Mouse (Mus musculus) lung, postnatal 0 days (tissue): ENCODE data around the gene Muc1. TPM values are rescaled to one million over a fixed set of nuclear protein-coding genes. Genes with fewer than 3 reads are reported as not detected.

Experiments used
- ATAC-seq: fragments of 200-750 bp; cut with Nextera tagmentation; 2 replicates; pipeline ENCODE4 v1.8.0; 2017; ENCODE audit warnings: moderate library complexity
- DNase-seq: peaks from one replicate; pipeline ENCODE4 v3.0.0-alpha.2; 2016; ENCODE audit warnings: low spot score
- H3K27ac ChIP-seq: fragments of 300-500 bp; sonication (generic); 2 replicates; pipeline ENCODE4 v1.5.1; 2014; ENCODE audit warnings: antibody characterized with exemption, mild to moderate bottlenecking, low read length, mixed read lengths
- H3K27me3 ChIP-seq: fragments of 300-500 bp; sonication (generic); replicated peaks from 2 replicates; pipeline ENCODE4 v1.6.1; 2014; ENCODE audit warnings: low read length, mixed read lengths; ENCODE audit not compliant: insufficient read depth
- H3K36me3 ChIP-seq: fragments of 300-500 bp; sonication (generic); 2 replicates; pipeline ENCODE4 v1.6.1; 2014; ENCODE audit warnings: low read length, mixed read lengths; ENCODE audit not compliant: insufficient read depth
- H3K4me1 ChIP-seq: fragments of 300-500 bp; sonication (generic); 2 replicates; pipeline ENCODE4 v1.6.1; 2014; ENCODE audit warnings: antibody characterized with exemption, low read depth, low read length, mixed read lengths; ENCODE audit not compliant: insufficient read depth
- H3K4me2 ChIP-seq: fragments of 300-500 bp; sonication (generic); replicated peaks from 2 replicates; pipeline ENCODE4 v1.6.1; 2014; ENCODE audit warnings: low read depth, mild to moderate bottlenecking, low read length, moderate library complexity, mixed read lengths
- H3K4me3 ChIP-seq: fragments of 300-500 bp; sonication (generic); 2 replicates; pipeline ENCODE4 v1.5.1; 2014; ENCODE audit warnings: low read depth, low read length
- H3K9ac ChIP-seq: fragments of 300-500 bp; sonication (generic); replicated peaks from 2 replicates; pipeline ENCODE4 v1.6.1; 2014; ENCODE audit warnings: low read depth, mild to moderate bottlenecking
- H3K9me3 ChIP-seq: fragments of 300-500 bp; sonication (generic); 2 replicates; pipeline ENCODE4 v1.6.1; 2016; ENCODE audit warnings: low read length, mixed read lengths
- CTCF ChIP-seq: IDR thresholded peaks from 2 replicates; pipeline ENCODE4 v1.5.1; 2016; ENCODE audit warnings: antibody characterized with exemption, mild to moderate bottlenecking
- EP300 ChIP-seq: IDR thresholded peaks from 2 replicates; pipeline ENCODE4 v1.6.1; 2016; ENCODE audit warnings: antibody characterized with exemption, mild to moderate bottlenecking, control low read depth
- WGBS: fragments of 180-500 bp; shearing (Covaris S2); extraction: QIAGEN DNeasy Blood & Tissue Kit; methylation state at CpG from one replicate; pipeline ENCODE4 v1.1.7; 2014; 5-methylcytosine and 5-hydroxymethylcytosine counted together
- polyA plus RNA-seq: library from polyadenylated mRNA; unstranded; fragments of >200 nt; fragmentation: Nextera tagmentation; extraction: Ambion mirVana; gene quantifications from 2 replicates; pipeline ENCODE4 v1.2.1, GENCODE M21; 2015

Muc1 gene
- polyA plus RNA-seq, 1 experiment from 2014 or later = 307 TPM

GRCm38 (mm10) chr3:89244982-89245687, 16.3 kb downstream of the Muc1 start:
- Histone ChIP-seq H3K27ac (no peak overlapping the region), H3K4me1 (peaks cover 25% of the 10 kb centered on the region), H3K9ac (no peak overlapping the region), H3K9me3 (no peaks in the 10 kb centered on the region), H3K36me3 (no peaks in the 10 kb centered on the region), H3K4me3 (0 out of 2 replicates have a peak overlapping the region, but pooled peaks have one; percentile 19), H3K4me2 (peak overlapping the region; percentile 54), H3K27me3 (peaks cover 6% of the 10 kb centered on the region)
- WGBS = under 1% methylated on average over 12 of the region's 26 CpGs
- DNase-seq = peak; percentile 52
- ATAC-seq = no peak
- TF ChIP-seq EP300 (no peak), CTCF (no peak)

- ATAC-seq (peak; percentile 1; the same call in 1 of the 2 replicates), DNase-seq (peak; percentile 43)
- Histone ChIP-seq H3K27ac (peak within 1 kb of the TSS; percentile 77), H3K27me3 (peaks cover 6% of the 10 kb centered on the region), H3K4me1 (peaks cover 27% of the 10 kb centered on the region), H3K36me3 (no peaks in the 10 kb centered on the region), H3K9ac (peak within 1 kb of the TSS; percentile 59), H3K9me3 (no peaks in the 10 kb centered on the region), H3K4me2 (peak within 1 kb of the TSS; percentile 85), H3K4me3 (peak within 1 kb of the TSS; percentile 77)
- 5% methylated on average over 19 of the region's 20 CpGs for WGBS
- TF ChIP-seq CTCF (no peak), EP300 (no peak)
Measured at GRCm38 (mm10) chr3:89245688-89246171, 16.9 kb downstream of the Muc1 start, which contains the start of gene Krtcap2. Gene Krtcap2 (plus strand): TSS chr3:89245966.

GRCm38 (mm10) chr3:89246261-89247100, 17.6 kb downstream of the Muc1 start, which contains the start of gene Trim46:
Gene Trim46 (minus strand): TSS chr3:89246309.
- Histone ChIP-seq H3K9ac (peak within 1 kb of the TSS; percentile 59), H3K4me2 (peak within 1 kb of the TSS; percentile 85), H3K9me3 (no peaks in the 10 kb centered on the region), H3K36me3 (no peaks in the 10 kb centered on the region), H3K27ac (peak within 1 kb of the TSS; percentile 77), H3K4me1 (peaks cover 35% of the 10 kb centered on the region), H3K27me3 (peaks cover 6% of the 10 kb centered on the region), H3K4me3 (peak within 1 kb of the TSS; percentile 77)
- DNase-seq = peak; percentile 96
- WGBS = 1% methylated on average over 42 of the region's 42 CpGs
- TF ChIP-seq CTCF = peak; percentile 97
- no peak for TF ChIP-seq EP300
- peak; percentile 78 for ATAC-seq

- H3K36me3 ChIP-seq = no peaks in the 10 kb centered on the region
- H3K4me3 ChIP-seq = no peak overlapping the region
- no peak for DNase-seq
- no peak for ATAC-seq
- no peak overlapping the region for H3K4me2 ChIP-seq
- no peak overlapping the region for H3K9ac ChIP-seq
- H3K27me3 ChIP-seq = peaks cover 6% of the 10 kb centered on the region
- H3K9me3 ChIP-seq = no peaks in the 10 kb centered on the region
- peaks cover 41% of the 10 kb centered on the region for H3K4me1 ChIP-seq
- TF ChIP-seq CTCF (no peak), EP300 (no peak)
- WGBS = 82% methylated on average over 3 of the region's 4 CpGs
- H3K27ac ChIP-seq = no peak overlapping the region
Measured at GRCm38 (mm10) chr3:89247466-89247865, 18.6 kb downstream of the Muc1 start.

- no peak overlapping the region for H3K4me3 ChIP-seq
- H3K27me3 ChIP-seq = no peaks in the 10 kb centered on the region
- ATAC-seq (peak; percentile 20), DNase-seq (peak; percentile 77)
- no peak overlapping the region for H3K4me2 ChIP-seq
- TF ChIP-seq CTCF (peak; percentile 87), EP300 (peak; percentile 19; the same call in 1 of the 2 replicates)
- H3K36me3 ChIP-seq = no peaks in the 10 kb centered on the region
- peak overlapping the region; percentile 85 for H3K27ac ChIP-seq
- H3K9me3 ChIP-seq = no peaks in the 10 kb centered on the region
- 12% methylated on average over 7 of the region's 7 CpGs for WGBS
- peaks cover 28% of the 10 kb centered on the region for H3K4me1 ChIP-seq
- H3K9ac ChIP-seq = no peak overlapping the region
Measured at GRCm38 (mm10) chr3:89250435-89251040, 21.7 kb downstream of the Muc1 start.
